Mouse (Mus musculus): ENCODE results near the gene Chchd1. TPM values are rescaled to one million over a fixed set of nuclear protein-coding genes. Genes with fewer than 3 reads are reported as not detected.

Gene Chchd1
- total and polyA plus RNA-seq, 3 experiments = 157 to 402 (median 184) TPM

DNA sequence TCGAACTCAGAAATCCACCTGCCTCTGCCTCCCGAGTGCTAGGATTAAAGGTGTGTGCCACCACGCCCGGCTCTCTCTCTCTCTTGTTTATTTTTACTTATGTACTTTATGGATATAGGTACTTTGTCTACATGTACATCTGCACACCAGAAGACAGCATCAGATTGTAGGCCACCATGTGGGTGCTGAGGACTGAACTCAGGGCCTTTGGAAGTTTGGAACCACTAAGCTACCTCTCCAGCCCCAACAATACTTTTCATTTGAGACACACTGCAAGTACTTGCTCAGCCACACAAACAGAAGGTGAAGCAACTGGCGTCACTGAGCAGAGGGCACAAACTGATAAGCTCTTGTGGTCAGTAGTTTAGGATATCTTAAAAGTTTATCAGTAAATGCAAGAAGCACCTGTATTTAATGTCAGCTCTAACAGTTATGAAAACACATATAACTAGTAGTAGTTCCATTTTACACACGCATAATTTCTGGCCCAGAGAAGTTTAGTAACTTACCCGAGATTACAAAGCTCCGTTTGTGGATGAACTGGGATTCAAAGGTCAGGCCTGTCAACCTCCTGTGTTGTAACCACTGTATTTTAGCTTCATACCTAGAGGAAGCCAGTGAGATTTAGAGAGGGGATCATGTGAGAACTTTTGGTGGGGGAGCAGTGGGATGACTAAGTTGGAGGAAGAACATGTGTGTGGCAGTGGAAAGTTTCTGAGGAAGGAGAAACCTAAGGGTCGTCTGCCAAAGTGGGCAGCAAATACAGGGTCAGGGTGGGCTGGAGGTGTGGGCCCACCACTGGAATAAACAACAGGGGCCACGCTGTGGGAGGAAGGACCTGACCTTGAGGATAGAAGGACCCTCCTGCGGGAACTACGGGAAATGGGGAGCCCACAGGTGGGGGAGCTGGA lies 30.5 kb downstream of the Chchd1 start:
- Histone ChIP-seq H3K27me3 (replicated peaks) (no peaks in the 10 kb centered on the region), H3K9ac (ENCODE audit: insufficient read depth, low read depth) (peak overlapping the region; percentile 87), H3K36me3 (replicated peaks in 1 of 2; ENCODE audit: control insufficient read depth in 1 of 2, insufficient read depth in 1 of 2, low read length in 1 of 2) (peaks cover 37 to 69% of the 10 kb centered on the region in 2 experiments), H3K27ac (ENCODE audit: insufficient read depth, low read depth) (no peak overlapping the region), H3K4me3 (replicated peaks in 1 of 3; ENCODE audit: low read depth in 2 of 3, low read length in 2 of 3, poor library complexity in 1 of 3) (peak overlapping the region; percentile 81 to 91 (median 83)), H3K4me2 (ENCODE audit: insufficient read depth, low read depth, poor library complexity, severe bottlenecking) (peak overlapping the region; percentile 76), H3K4me1 (ENCODE audit: control insufficient read depth in 1 of 2, insufficient read depth in 2 of 2) (peaks cover 0 to 20% of the 10 kb centered on the region in 2 experiments; a peak in 2 of 4 replicates), H3K79me2 (replicated peaks; ENCODE audit: control insufficient read depth, extremely low read depth, insufficient read depth, poor library complexity, severe bottlenecking) (no peaks in the 10 kb centered on the region; the same call in 1 of the 2 replicates), H3K9me3 (replicated peaks; ENCODE audit: low read length) (no peaks in the 10 kb centered on the region)
- no peak for TF ChIP-seq ZC3H11A (IDR thresholded peaks at IDR 0.05; ENCODE audit: low read depth, low read length)
- no peak for TF ChIP-seq MYC (IDR thresholded peaks at IDR 0.05; ENCODE audit: low read depth, low read length)
- TF ChIP-seq MAFK (IDR thresholded peaks at IDR 0.05; ENCODE audit: insufficient replicate concordance, low read length) = no peak
- TF ChIP-seq JUN (IDR thresholded peaks at IDR 0.05; ENCODE audit: insufficient read depth, low read depth, low read length) = no peak
- in situ Hi-C loops (cut with MboI; ENCODE audit: low pct_ligation_motif_present, low pct_unique_long_range_greater_than_20kb, low sequenced_read_pairs) = no loop called here
- dilution Hi-C loops (cut with MboI; ENCODE audit: extremely low pct_ligation_motif_present, extremely low pct_unique_long_range_greater_than_20kb, low sequenced_read_pairs) = no loop called here
- DNase-seq (ENCODE audit: extremely low read depth) = peak; percentile 26

DNA sequence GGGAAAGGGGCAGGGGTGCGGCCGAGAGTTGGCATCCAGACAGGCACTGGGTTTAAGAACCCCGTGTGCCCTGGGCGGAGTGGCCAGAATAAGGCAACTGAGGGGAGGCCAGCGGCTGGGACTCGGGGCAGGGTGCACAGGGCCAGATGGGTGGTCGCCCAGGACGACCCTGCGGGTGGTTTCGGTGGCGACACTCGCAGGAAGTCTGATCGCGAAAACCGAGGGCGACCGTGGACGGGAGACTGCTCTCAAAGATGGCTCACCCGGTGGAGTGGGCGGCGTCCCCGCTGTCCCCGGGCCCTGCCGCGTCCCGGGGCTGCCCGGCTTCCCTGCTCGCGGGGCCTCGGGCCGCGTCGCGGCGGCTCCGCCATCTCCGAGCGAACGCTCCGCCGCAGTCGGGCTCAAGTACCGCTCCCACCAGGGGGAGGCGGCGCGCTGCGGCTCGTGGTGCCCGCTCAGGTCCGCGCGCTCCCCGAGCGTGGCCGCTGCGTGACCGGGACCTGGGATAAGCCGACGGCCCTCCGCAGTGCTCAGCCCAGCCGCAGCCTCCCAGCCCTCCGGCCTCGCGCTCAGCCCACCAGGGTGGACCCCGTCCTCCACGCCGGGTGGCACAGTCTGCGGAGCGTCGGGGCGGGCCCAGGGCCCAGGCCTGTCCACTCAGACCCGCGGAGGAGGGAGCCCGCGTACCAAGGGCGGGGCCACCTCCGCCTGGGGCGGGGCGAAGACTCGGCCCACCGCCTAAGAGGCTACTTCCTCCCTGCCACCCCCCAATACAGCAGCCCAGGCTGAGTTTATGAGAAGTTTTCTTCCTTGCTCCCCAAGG lies 31.4 kb downstream of the Chchd1 start, which contains the start of gene Ndst2:
Gene Ndst2 (minus strand): TSS at position 611 of the 823 bp plus-strand sequence.
- Histone ChIP-seq H3K79me2 (replicated peaks; ENCODE audit: control insufficient read depth, extremely low read depth, insufficient read depth, poor library complexity, severe bottlenecking) (no peaks in the 10 kb centered on the region; the same call in 1 of the 2 replicates), H3K9me3 (replicated peaks; ENCODE audit: low read length) (no peaks in the 10 kb centered on the region), H3K4me3 (replicated peaks in 1 of 3; ENCODE audit: low read depth in 2 of 3, low read length in 2 of 3, poor library complexity in 1 of 3) (peak within 1 kb of the TSS; percentile 81 to 91 (median 83)), H3K9ac (ENCODE audit: insufficient read depth, low read depth) (peak within 1 kb of the TSS; percentile 87), H3K36me3 (replicated peaks in 1 of 2; ENCODE audit: control insufficient read depth in 1 of 2, insufficient read depth in 1 of 2, low read length in 1 of 2) (peaks cover 37 to 69% of the 10 kb centered on the region in 2 experiments), H3K4me2 (ENCODE audit: insufficient read depth, low read depth, poor library complexity, severe bottlenecking) (peak within 1 kb of the TSS; percentile 76), H3K27me3 (replicated peaks) (no peaks in the 10 kb centered on the region), H3K27ac (ENCODE audit: insufficient read depth, low read depth) (0 out of 2 replicates have a peak within 1 kb of the TSS, but pooled peaks have one; percentile 2), H3K4me1 (ENCODE audit: control insufficient read depth in 1 of 2, insufficient read depth in 2 of 2) (peaks cover 0 to 20% of the 10 kb centered on the region in 2 experiments; a peak in 2 of 4 replicates)
- peak; percentile 79 for DNase-seq (ENCODE audit: extremely low read depth)
- in situ Hi-C loops (cut with MboI; ENCODE audit: low pct_ligation_motif_present, low pct_unique_long_range_greater_than_20kb, low sequenced_read_pairs) = no loop called here
- TF ChIP-seq ZC3H11A (IDR thresholded peaks at IDR 0.05; ENCODE audit: low read depth, low read length) = no peak
- no peak for TF ChIP-seq GABPA (IDR thresholded peaks at IDR 0.05; ENCODE audit: insufficient replicate concordance, low read depth, low read length)
- TF ChIP-seq CHD1 (IDR thresholded peaks at IDR 0.05; ENCODE audit: low read depth, low read length) = peak; percentile 98
- TF ChIP-seq CHD2 (IDR thresholded peaks at IDR 0.05; ENCODE audit: low read length) = no peak
- TF ChIP-seq IRF4 (IDR thresholded peaks at IDR 0.05; ENCODE audit: low read depth, low read length) = peak; percentile 31
- peak; percentile 71 for TF ChIP-seq ELF1 (IDR thresholded peaks at IDR 0.05; ENCODE audit: low read depth, low read length)
- peak; percentile 49 for TF ChIP-seq MXI1 (IDR thresholded peaks at IDR 0.05; ENCODE audit: low read depth, low read length)
- TF ChIP-seq USF2 (conservative IDR thresholded peaks at IDR 0.05; ENCODE audit: low read depth, low read length) = no peak
- peak; percentile 36; the same call in 1 of the 2 replicates for TF ChIP-seq NELFE (IDR thresholded peaks at IDR 0.05; ENCODE audit: low read depth, low read length)
- peak; percentile 49 for TF ChIP-seq HCFC1 (IDR thresholded peaks at IDR 0.05; ENCODE audit: low read depth, low read length)
- TF ChIP-seq PAX5 (IDR thresholded peaks at IDR 0.05; ENCODE audit: low read length) = no peak
- 0 out of 2 replicates have a peak, but pooled peaks have one; percentile 18 for TF ChIP-seq RCOR1 (conservative IDR thresholded peaks at IDR 0.05; ENCODE audit: low read depth, low read length)
- no peak; the same call in 1 of the 2 replicates for TF ChIP-seq MEF2A (IDR thresholded peaks at IDR 0.05; ENCODE audit: borderline replicate concordance, low read depth, low read length)
- peak; percentile 61 for TF ChIP-seq POLR2A (IDR thresholded peaks at IDR 0.05; ENCODE audit: low read depth, low read length)
- TF ChIP-seq MAX (IDR thresholded peaks at IDR 0.05; ENCODE audit: low read length) = no peak
- peak; percentile 66; the same call in 1 of the 2 replicates for TF ChIP-seq ZMIZ1 (IDR thresholded peaks at IDR 0.05; ENCODE audit: low read depth, low read length)
- TF ChIP-seq TCF12 (IDR thresholded peaks at IDR 0.05; ENCODE audit: low read depth, low read length) = peak; percentile 47; the same call in 1 of the 2 replicates
- 0 out of 2 replicates have a peak, but pooled peaks have one; percentile 45 for TF ChIP-seq UBTF (IDR thresholded peaks at IDR 0.05; ENCODE audit: low read depth, low read length)
- peak; percentile 41; the same call in 1 of the 2 replicates for TF ChIP-seq NRF1 (IDR thresholded peaks at IDR 0.05; ENCODE audit: low read depth, low read length)
- no peak for TF ChIP-seq ZNF384 (IDR thresholded peaks at IDR 0.05; ENCODE audit: low read depth, low read length)
- no peak for TF ChIP-seq MYC (IDR thresholded peaks at IDR 0.05; ENCODE audit: low read depth, low read length)
- peak; percentile 70; the same call in 1 of the 2 replicates for TF ChIP-seq MAZ (IDR thresholded peaks at IDR 0.05; ENCODE audit: low read depth, low read length)
- TF ChIP-seq BHLHE40 (IDR thresholded peaks at IDR 0.05; ENCODE audit: low read depth, low read length) = no peak
- TF ChIP-seq KAT2A (IDR thresholded peaks at IDR 0.05; ENCODE audit: insufficient replicate concordance, low read length) = no peak
- dilution Hi-C loops (cut with MboI; ENCODE audit: extremely low pct_ligation_motif_present, extremely low pct_unique_long_range_greater_than_20kb, low sequenced_read_pairs) = no loop called here
